Mouse (Mus musculus) lung, postnatal 0 days (tissue): ENCODE measurements around the gene Vmn1r206.
"Not testable (repeated sequence)": the region's sequence is repeated elsewhere in the genome, so short reads cannot be mapped to it uniquely, and the experiment has no call there.

ENCODE experiments used
- CTCF ChIP-seq: IDR thresholded peaks from 2 replicates; pipeline ENCODE4 v1.5.1; 2016; ENCODE audit warnings: antibody characterized with exemption, mild to moderate bottlenecking
- EP300 ChIP-seq: IDR thresholded peaks from 2 replicates; pipeline ENCODE4 v1.6.1; 2016; ENCODE audit warnings: antibody characterized with exemption, mild to moderate bottlenecking, control low read depth

DNA sequence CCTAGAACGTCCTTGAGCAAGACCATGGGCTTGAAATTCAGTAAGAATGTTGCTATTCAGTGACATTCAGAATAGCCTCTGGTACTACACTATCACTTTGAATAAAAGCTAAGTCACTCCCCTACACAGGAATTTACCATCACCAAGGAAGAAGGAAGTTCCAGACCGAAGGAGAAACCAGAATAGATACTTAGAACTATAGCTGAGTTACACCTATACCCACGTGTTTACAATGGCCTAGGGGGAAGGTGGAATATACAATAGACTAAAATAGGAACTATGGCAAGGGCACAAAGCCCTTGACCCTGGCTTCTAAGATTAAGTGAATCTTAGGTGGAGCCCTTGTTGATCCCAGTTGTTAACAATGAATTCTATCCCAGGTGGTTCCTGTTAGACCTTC lies 49.1 kb downstream of the Vmn1r206 start:
- TF ChIP-seq CTCF, EP300: not testable (repeated sequence)
